Mouse (Mus musculus): ENCODE data around the gene Rhbdl3. TPM values are rescaled to one million over a fixed set of nuclear protein-coding genes. Genes with fewer than 3 reads are reported as not detected.
"Not testable (repeated sequence)": the region's sequence is repeated elsewhere in the genome, so short reads cannot be mapped to it uniquely, and the experiment has no call there.

Gene Rhbdl3
- polyA plus RNA-seq, 1 experiment from 2014 or later = 59.2 TPM

DNA sequence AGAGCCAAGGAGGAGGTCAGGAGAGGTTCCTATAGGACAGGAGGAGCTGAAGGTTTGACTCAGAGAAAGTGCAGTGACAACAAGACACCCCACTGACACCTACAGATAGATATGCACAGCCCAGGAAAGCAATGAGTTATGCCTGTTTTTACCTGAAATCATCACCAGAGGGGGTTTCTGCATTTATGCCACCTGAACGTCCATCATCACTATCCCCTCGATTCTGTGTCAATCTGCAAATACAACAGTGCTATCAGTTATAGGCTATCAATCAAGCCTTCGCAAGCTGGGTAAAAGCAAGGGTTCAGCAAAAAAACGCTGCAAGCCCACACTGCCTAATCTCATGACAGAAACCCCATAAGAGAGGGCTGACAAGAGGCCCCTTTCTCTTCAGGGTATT is 75.9 kb downstream of the Rhbdl3 start:
- Histone ChIP-seq H3K9me3 (no peaks in the 10 kb centered on the region), H3K4me1 (no peaks in the 10 kb centered on the region), H3K36me3 (peaks cover 26% of the 10 kb centered on the region), H3K27me3 (replicated peaks) (no peaks in the 10 kb centered on the region), H3K9ac (no peak overlapping the region), H3K4me2 (replicated peaks) (peak overlapping the region; percentile 70), H3K27ac (no peak overlapping the region), H3K4me3 (no peak overlapping the region)
- ATAC-seq (ENCODE audit: low FRiP score, low read depth) = no peak
- 79% methylated on average over 4 of the region's 4 CpGs for WGBS

DNA sequence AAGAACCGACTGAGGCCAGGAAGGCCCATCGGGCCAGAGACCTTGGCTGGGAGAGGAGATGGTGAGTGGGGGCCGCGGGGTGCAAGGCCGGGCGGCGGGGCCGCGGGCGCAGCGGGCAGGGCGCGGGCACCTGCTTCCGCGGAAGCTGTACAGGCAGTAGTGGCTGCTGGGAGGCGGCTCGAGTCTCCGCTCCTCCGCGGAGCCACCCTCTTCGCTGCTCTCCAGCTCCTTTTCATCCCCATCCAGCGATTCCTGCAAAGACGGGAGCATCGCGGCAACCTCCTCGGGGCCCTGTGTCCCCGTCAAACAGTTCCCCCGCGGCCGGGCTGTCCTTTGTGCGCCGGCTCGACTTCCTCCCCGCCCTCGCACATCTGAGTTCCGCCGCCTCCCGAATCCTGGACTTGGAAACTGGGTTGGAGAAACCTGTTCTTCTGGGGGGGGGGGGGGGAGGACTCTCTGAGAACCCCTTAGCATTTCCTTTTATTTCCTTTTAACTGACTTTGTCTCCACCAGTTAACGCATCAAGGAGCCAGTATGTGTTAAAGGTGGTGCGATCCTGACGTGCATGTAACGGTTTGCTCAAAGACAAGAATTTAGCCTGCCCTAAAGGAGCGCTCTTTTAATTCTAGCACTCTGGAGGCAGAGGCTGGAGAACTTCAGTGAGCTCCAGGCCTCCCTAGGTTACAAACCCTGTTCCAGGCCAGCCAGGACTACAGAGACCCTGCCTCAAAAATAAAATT is 77.2 kb downstream of the Rhbdl3 start, which contains the start of gene 5730455P16Rik:
Gene 5730455P16Rik, minus strand, starts transcription at position 323 of the 740 bp plus-strand sequence.
- 3% methylated on average over 43 of the region's 43 CpGs for WGBS
- ATAC-seq (ENCODE audit: low FRiP score, low read depth) = peak; percentile 65; the same call in 1 of the 2 replicates
- Histone ChIP-seq H3K4me3 (peak within 1 kb of the TSS; percentile 80), H3K27me3 (replicated peaks) (no peaks in the 10 kb centered on the region), H3K36me3 (peaks cover 22% of the 10 kb centered on the region), H3K9ac (peak within 1 kb of the TSS; percentile 95), H3K4me2 (replicated peaks) (peak within 1 kb of the TSS; percentile 70), H3K27ac (peak within 1 kb of the TSS; percentile 82), H3K9me3 (no peaks in the 10 kb centered on the region), H3K4me1 (no peaks in the 10 kb centered on the region)

DNA sequence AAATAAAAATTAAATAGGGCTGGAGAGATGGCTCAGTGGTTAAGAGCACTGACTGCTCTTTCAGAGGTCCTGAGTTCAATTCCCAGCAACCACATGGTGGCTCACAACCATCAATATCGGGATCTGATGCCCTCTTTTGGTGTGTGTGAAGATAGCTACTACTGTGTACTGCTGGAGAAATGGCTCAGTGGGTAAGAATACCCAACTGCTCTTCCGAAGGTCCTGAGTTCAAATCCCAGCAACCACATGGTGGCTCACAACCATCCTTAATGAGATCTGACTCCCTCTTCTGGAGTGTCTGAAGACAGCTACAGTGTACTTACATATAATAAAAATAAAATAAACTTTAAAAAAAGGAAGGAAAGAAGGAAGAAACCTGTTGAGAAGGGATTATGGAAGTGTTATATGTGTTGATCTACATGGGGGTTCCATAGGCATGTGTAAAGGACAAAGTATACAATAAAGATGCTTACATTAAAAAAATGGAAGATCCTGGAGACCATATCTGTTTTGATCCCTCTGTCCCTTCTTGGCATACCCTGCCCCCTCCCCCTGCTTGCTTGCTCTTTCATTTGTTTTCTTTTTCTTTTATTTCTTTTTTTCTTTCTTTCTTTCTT is 77.8 kb downstream of the Rhbdl3 start:
- H3K4me2 ChIP-seq (replicated peaks) = peak overlapping the region; percentile 70
- H3K4me1 ChIP-seq; H3K9me3 ChIP-seq; H3K27ac ChIP-seq; ATAC-seq (ENCODE audit: low FRiP score, low read depth); H3K27me3 ChIP-seq (replicated peaks): not testable (repeated sequence)
- H3K36me3 ChIP-seq = peaks cover 16% of the 10 kb centered on the region
- H3K4me3 ChIP-seq = peak overlapping the region; percentile 80
- WGBS = 68% methylated on average over 2 of the region's 2 CpGs
- peak overlapping the region; percentile 95 for H3K9ac ChIP-seq

DNA sequence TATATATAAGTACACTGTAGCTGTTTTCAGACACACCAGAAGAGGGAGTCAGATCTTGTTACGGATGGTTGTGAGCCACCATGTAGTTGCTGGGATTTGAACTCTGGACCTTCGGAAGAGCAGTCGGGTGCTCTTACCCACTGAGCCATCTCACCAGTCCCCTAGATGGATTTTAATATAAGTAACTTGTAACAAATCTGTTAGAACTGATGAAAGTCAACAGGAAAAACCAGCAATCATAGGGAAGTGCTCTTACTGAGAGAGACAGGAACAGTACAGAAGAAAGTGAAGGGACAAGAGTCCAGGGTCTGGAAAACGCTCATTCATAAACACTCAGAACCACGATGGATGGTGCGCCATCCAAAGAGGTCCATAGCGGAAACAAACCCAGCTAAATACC is 78.5 kb downstream of the Rhbdl3 start:
- not testable (repeated sequence) for ATAC-seq (ENCODE audit: low FRiP score, low read depth); H3K36me3 ChIP-seq; H3K9me3 ChIP-seq; H3K4me3 ChIP-seq; H3K9ac ChIP-seq; H3K27me3 ChIP-seq (replicated peaks); H3K4me1 ChIP-seq; H3K4me2 ChIP-seq (replicated peaks); H3K27ac ChIP-seq
- WGBS = 98% methylated on average over 7 of the region's 7 CpGs

DNA sequence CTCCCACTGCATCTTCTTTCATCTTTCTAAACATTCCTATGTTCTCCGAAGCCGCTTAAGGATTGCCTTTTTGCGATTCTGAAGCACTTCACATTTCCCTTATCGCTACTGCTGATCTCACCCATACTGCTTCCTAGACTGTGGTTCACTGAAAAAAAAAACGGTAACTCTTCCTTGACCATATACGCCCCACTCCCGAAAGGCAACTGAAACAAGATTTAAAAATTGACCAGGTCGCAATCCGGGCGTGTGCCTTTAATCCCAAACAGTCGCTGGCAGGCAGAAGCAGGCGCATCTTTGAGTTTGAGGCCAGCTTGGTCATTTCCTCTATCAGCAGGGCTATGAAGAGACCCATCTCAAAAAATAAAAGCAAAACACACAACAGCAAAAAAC is 81.9 kb downstream of the Rhbdl3 start:
- peaks cover 7% of the 10 kb centered on the region for H3K36me3 ChIP-seq
- H3K27ac ChIP-seq = 0 out of 2 replicates have a peak overlapping the region, but pooled peaks have one; percentile 8
- H3K4me1 ChIP-seq = peaks cover 23% of the 10 kb centered on the region
- H3K4me3 ChIP-seq = peak overlapping the region; percentile 91
- no peaks in the 10 kb centered on the region for H3K9me3 ChIP-seq
- no peaks in the 10 kb centered on the region for H3K27me3 ChIP-seq (replicated peaks)
- H3K9ac ChIP-seq = peak overlapping the region; percentile 96
- ATAC-seq (ENCODE audit: low FRiP score, low read depth) = no peak
- peak overlapping the region; percentile 67 for H3K4me2 ChIP-seq (replicated peaks)
- 14% methylated on average over 12 of the region's 12 CpGs for WGBS

DNA sequence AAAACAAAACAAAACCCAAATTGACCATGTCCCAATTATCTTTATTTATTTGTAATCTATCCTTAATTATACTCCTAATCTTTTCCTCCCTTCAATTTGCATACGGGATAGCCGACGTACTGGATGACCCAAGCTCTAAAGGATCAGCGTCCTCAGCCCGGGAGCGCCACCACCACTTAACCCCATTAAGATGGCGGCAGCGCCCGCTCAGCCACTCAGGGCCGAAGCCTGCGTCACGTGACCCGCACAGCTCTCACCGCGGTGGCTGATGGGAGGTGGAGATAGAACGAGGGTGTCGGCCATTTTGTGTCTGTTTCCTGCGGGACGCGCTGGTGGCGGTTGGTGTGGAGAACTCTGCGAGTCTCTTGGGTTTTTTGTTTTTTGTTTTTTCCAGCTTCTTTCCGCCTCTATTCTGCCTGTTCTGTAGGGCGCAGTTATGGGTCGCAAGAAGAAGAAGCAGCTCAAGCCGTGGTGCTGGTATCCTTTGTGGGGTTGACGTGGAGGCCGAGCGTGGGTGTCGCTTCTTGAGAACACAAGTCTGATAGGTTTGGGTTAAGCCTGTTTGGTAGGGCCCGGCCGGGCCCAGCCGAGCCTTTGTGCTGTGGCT is 82.4 kb downstream of the Rhbdl3 start, which contains the start of gene Zfp207:
Gene Zfp207, plus strand, starts transcription at position 261 of the 607 bp plus-strand sequence.
- no peaks in the 10 kb centered on the region for H3K27me3 ChIP-seq (replicated peaks)
- H3K4me2 ChIP-seq (replicated peaks) = peak within 1 kb of the TSS; percentile 80
- H3K9me3 ChIP-seq = no peaks in the 10 kb centered on the region
- peaks cover 23% of the 10 kb centered on the region for H3K4me1 ChIP-seq
- peaks cover 12% of the 10 kb centered on the region for H3K36me3 ChIP-seq
- WGBS = under 1% methylated on average over 33 of the region's 33 CpGs
- peak within 1 kb of the TSS; percentile 96 for H3K9ac ChIP-seq
- H3K4me3 ChIP-seq = peak within 1 kb of the TSS; percentile 91
- peak within 1 kb of the TSS; percentile 69 for H3K27ac ChIP-seq
- ATAC-seq (ENCODE audit: low FRiP score, low read depth) = peak; percentile 96

DNA sequence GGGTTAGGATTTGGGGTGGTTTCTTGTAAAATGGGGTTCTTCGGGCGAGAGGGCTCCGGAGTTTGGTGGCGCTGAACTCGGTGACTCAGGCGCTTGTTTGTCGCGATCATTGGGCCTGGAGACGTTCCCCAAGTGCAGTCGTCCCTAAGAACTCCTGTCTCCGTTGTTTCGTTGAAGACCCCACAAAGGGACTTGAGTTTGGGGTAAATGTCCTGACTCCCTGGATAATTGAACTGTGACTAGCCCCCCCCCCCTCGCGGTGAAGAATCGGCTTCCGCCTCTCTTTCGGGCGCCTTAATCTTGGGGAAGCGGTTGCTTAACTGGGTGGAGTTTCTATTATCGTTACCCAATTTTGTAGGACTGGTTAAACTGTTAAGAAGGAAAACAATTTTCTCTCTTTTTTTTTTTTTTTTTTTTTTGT is 82.9 kb downstream of the Rhbdl3 start:
- H3K27me3 ChIP-seq (replicated peaks) = no peaks in the 10 kb centered on the region
- peak overlapping the region; percentile 69 for H3K27ac ChIP-seq
- ATAC-seq (ENCODE audit: low FRiP score, low read depth) = 0 out of 2 replicates have a peak, but pooled peaks have one; percentile 12
- H3K9me3 ChIP-seq = no peaks in the 10 kb centered on the region
- WGBS = under 1% methylated on average over 20 of the region's 20 CpGs
- peak overlapping the region; percentile 31 for H3K4me2 ChIP-seq (replicated peaks)
- H3K9ac ChIP-seq = peak overlapping the region; percentile 96
- H3K4me3 ChIP-seq = peak overlapping the region; percentile 91
- peaks cover 17% of the 10 kb centered on the region for H3K36me3 ChIP-seq
- peaks cover 23% of the 10 kb centered on the region for H3K4me1 ChIP-seq

DNA sequence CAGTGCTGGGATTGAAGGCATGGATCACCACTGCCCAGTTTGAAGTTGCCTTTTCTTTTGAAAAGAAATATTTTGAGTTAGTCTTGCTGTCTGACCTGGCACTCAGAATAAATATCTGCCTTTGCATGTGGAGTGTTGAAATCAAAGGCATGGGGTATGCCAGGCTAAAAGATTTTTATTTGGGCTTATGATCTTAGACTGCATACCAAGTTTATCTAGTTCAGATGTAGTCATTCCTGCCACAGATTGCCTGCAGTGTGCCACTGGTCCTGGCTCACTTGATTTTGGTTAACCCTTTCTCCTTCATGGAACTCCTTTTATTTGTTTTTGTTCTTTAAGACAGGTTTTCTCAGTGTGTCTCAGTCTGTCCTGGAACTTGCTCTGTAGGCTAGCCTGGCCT is 83.7 kb downstream of the Rhbdl3 start:
- Histone ChIP-seq H3K4me2 (replicated peaks) (peak overlapping the region; percentile 80), H3K36me3 (peaks cover 23% of the 10 kb centered on the region), H3K4me3 (peak overlapping the region; percentile 52), H3K9ac (peak overlapping the region; percentile 62), H3K27ac (no peak overlapping the region), H3K27me3 (replicated peaks) (no peaks in the 10 kb centered on the region), H3K9me3 (no peaks in the 10 kb centered on the region), H3K4me1 (peaks cover 23% of the 10 kb centered on the region)
- no peak for ATAC-seq (ENCODE audit: low FRiP score, low read depth)

DNA sequence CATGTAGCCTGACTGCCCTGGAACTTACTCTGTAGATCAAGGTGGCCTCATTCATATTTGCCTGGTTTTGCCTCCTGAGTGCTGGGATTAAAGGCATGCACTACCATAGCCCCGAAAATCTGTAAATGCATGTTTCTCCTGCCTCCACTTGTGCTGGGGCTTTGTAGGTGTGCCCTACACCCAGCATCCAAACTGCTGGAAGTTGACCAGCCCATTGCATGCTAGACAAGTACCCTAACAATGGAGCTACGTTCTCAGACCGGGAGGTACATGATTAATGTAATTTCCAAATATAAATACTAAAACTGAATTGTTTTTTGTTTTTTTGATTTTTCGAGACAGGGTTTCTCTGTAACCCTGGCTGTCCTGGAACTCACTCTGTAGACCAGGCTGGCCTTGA is 84.3 kb downstream of the Rhbdl3 start:
- Histone ChIP-seq H3K36me3 (peaks cover 27% of the 10 kb centered on the region), H3K4me1 (peaks cover 23% of the 10 kb centered on the region), H3K27me3 (replicated peaks) (no peaks in the 10 kb centered on the region), H3K4me3 (peak overlapping the region; percentile 52), H3K9me3 (no peaks in the 10 kb centered on the region), H3K27ac (no peak overlapping the region), H3K4me2 (replicated peaks) (peak overlapping the region; percentile 80), H3K9ac (peak overlapping the region; percentile 62)
- 63% methylated on average over 4 of the region's 4 CpGs for WGBS
- ATAC-seq (ENCODE audit: low FRiP score, low read depth) = no peak

DNA sequence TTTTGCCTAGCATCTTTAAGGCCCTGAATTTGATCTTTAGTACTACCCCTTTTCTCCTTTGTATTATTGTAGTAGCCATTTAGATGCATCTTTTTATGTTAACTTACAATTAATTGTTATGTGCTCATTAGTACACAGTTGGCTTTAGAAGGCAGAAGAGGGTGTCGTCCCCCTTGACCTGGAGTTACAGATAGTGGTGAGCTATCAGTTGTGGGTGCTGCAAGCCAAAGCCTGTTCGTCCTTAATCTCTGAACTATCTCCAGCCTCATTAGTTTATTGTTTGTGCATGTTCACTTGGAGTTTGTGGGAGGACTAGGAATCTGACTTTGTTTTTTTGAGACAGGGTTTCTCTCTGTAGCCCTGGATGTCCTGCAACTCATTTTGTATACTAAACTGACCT is 86.1 kb downstream of the Rhbdl3 start:
- Histone ChIP-seq H3K36me3 (peaks cover 38% of the 10 kb centered on the region), H3K4me3 (0 out of 2 replicates have a peak overlapping the region, but pooled peaks have one; percentile 7), H3K27ac (no peak overlapping the region), H3K4me2 (replicated peaks) (peak overlapping the region; percentile 80), H3K4me1 (peaks cover 23% of the 10 kb centered on the region), H3K9me3 (no peaks in the 10 kb centered on the region), H3K9ac (no peak overlapping the region), H3K27me3 (replicated peaks) (no peaks in the 10 kb centered on the region)
- no peak for ATAC-seq (ENCODE audit: low FRiP score, low read depth)
- 88% methylated on average over 2 of the region's 2 CpGs for WGBS

DNA sequence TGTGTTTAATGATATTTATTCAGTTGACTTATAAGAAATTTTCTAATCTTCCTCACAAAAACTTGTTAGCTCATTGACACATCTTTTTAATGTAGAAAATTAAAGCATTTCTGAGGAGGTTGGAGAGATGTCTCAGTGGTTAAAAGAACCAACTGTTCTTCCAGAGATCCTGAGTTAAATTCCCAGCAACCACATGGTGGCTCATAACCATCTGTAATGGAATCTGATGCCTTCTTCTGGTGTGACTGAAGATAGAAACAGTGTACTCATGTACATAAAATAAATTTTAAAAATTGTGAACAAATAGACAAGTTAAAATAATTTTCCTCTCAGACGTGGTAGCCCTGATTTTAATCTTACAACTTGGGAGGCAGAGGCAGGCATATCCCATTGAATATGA is 89.2 kb downstream of the Rhbdl3 start:
- peaks cover 18% of the 10 kb centered on the region for H3K4me1 ChIP-seq
- ATAC-seq (ENCODE audit: low FRiP score, low read depth) = no peak
- WGBS = 87% methylated on average over 1 of the region's 1 CpGs
- no peaks in the 10 kb centered on the region for H3K9me3 ChIP-seq
- H3K4me2 ChIP-seq (replicated peaks) = no peak overlapping the region
- H3K9ac ChIP-seq = no peak overlapping the region
- no peak overlapping the region for H3K27ac ChIP-seq
- H3K27me3 ChIP-seq (replicated peaks) = no peaks in the 10 kb centered on the region
- no peak overlapping the region for H3K4me3 ChIP-seq
- peaks cover 56% of the 10 kb centered on the region for H3K36me3 ChIP-seq

DNA sequence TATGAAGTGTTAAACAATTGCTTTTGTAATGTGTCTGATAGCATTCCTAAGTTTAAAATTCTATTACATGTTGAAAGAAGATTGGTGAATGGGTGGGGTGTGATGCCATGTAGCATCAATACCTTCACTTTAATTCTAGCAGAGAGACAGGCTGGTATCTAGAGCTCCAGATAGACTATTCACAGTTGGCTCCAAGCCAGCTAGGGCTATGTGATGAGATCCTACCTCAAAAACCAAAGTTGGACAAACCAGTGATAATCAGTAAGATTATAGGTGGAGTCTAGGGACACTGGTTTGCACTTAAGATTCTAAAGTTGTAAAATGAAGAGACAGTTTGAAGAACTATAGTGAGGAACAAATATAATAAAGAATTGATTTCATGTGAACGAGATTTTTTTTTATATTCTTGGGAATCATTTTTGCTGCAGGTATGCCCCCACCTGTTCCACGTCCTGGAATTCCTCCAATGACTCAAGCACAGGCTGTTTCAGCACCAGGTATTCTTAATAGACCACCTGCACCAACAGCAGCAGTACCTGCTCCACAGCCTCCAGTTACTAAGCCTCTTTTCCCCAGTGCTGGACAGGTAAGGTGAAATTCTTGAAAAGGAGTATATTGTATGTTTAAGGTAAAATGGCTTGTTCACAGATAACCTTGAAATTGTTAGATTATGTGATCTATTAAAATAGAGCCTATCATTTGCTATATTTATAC is 90.9 kb downstream of the Rhbdl3 start:
- Histone ChIP-seq H3K27me3 (replicated peaks) (no peaks in the 10 kb centered on the region), H3K9ac (no peak overlapping the region), H3K4me3 (no peak overlapping the region), H3K4me1 (peaks cover 3% of the 10 kb centered on the region; the same call in 1 of the 2 replicates), H3K9me3 (no peaks in the 10 kb centered on the region), H3K27ac (no peak overlapping the region), H3K36me3 (peaks cover 73% of the 10 kb centered on the region), H3K4me2 (replicated peaks) (no peak overlapping the region)
- no peak for ATAC-seq (ENCODE audit: low FRiP score, low read depth)
- 89% methylated on average over 2 of the region's 2 CpGs for WGBS

Measured in neural tube, embryonic 12.5 days (tissue).